ENCODE assay signal across 11 mouse cellular contexts in genomic region chr7:139850152-139850551, GRCm38 (mm10). TPM values are rescaled to one million over a fixed set of nuclear protein-coding genes. Genes with fewer than 3 reads are reported as not detected.
DNase-seq lines count a peak whose midpoint lies in the region; ATAC-seq and TF ChIP-seq lines count a peak whose summit lies in the region.
"Had no signal": no experiment of that assay in that cellular context is flagged by ENCODE, and none has a peak within 500 bp of the region (broad histone marks: within the 10 kb centered on the region; RNA-seq: fewer than 3 reads in every experiment).

No protein-coding gene starts in this region.

- peak; percentile 43 for DNase-seq in embryo, embryonic 10 days (ENCODE audit: low spot score)
- no peak for DNase-seq in embryo, embryonic 9.5 days (ENCODE audit: extremely low spot score)
- DNase-seq in neural tube, embryonic 11.5 days (ENCODE audit: low spot score), result peak; percentile 52
- DNase-seq in neural tube, embryonic 10.5 days (ENCODE audit: extremely low spot score, low spot score), result no peak
- peak; percentile 75 for DNase-seq in hindbrain, postnatal 0 days (ENCODE audit: low spot score)
- DNase-seq in stomach, postnatal 0 days (ENCODE audit: low spot score), result no peak
- no peak for DNase-seq in thymus, adult 2 months
- no peak for DNase-seq in adrenal gland, postnatal 25 days

- TF ChIP-seq POLR2A in thymus, adult 2 months (IDR thresholded peaks at IDR 0.05; ENCODE audit: control insufficient read depth, extremely low read depth, insufficient read depth, low read length, poor library complexity), result no peak

- H3K27me3 ChIP-seq in neural tube, embryonic 11.5 days (ENCODE audit: control insufficient read depth, insufficient read depth, low read length), result no peaks in the 10 kb centered on the region
- H3K27me3 ChIP-seq in hindbrain, postnatal 0 days (ENCODE audit: insufficient read depth, low read length), result no peaks in the 10 kb centered on the region
- H3K27me3 ChIP-seq in stomach, postnatal 0 days (ENCODE audit: control insufficient read depth, insufficient read depth, low read length), result no peaks in the 10 kb centered on the region
- no peaks in the 10 kb centered on the region for H3K27me3 ChIP-seq in thymus, adult 2 months (ENCODE audit: control insufficient read depth, insufficient read depth, low read length)
- H3K27me3 ChIP-seq: heart, embryonic 13.5 days had no signal

- TF ChIP-seq CTCF in hindbrain, postnatal 0 days (IDR thresholded peaks at IDR 0.05; ENCODE audit: low read depth), result no peak
- no peak for TF ChIP-seq CTCF in stomach, postnatal 0 days (IDR thresholded peaks at IDR 0.05; ENCODE audit: low read depth)
- TF ChIP-seq CTCF in thymus, adult 2 months (IDR thresholded peaks at IDR 0.05; ENCODE audit: borderline replicate concordance, control insufficient read depth, extremely low read depth, insufficient read depth, low read length, poor library complexity), result no peak

- H3K9ac ChIP-seq in neural tube, embryonic 11.5 days (ENCODE audit: low read length), result no peak overlapping the region
- no peak overlapping the region for H3K9ac ChIP-seq in hindbrain, postnatal 0 days (replicated peaks; ENCODE audit: low read length)
- no peak overlapping the region for H3K9ac ChIP-seq in stomach, postnatal 0 days (ENCODE audit: low read length)
- H3K9ac ChIP-seq: heart, embryonic 13.5 days; liver, embryonic 14.5 days had no signal

- no peak overlapping the region for H3K4me2 ChIP-seq in neural tube, embryonic 11.5 days (ENCODE audit: low read depth)
- no peak overlapping the region for H3K4me2 ChIP-seq in hindbrain, postnatal 0 days (ENCODE audit: low read depth, low read length)
- no peak overlapping the region for H3K4me2 ChIP-seq in stomach, postnatal 0 days (replicated peaks; ENCODE audit: low read depth)
- H3K4me2 ChIP-seq: heart, embryonic 13.5 days had no signal

- no peak for TF ChIP-seq EP300 in stomach, postnatal 0 days (optimal IDR thresholded peaks at IDR 0.05)

- 20% methylated on average over 6 of the region's 6 CpGs for WGBS in neural tube, embryonic 11.5 days
- WGBS in hindbrain, postnatal 0 days, result 11% methylated on average over 6 of the region's 6 CpGs
- WGBS in stomach, postnatal 0 days, result 33% methylated on average over 6 of the region's 6 CpGs
- WGBS in thymus, adult 2 months, result 39% methylated on average over 6 of the region's 6 CpGs

- H3K9me3 ChIP-seq in neural tube, embryonic 11.5 days (ENCODE audit: control insufficient read depth, low read length), result no peaks in the 10 kb centered on the region
- H3K9me3 ChIP-seq in hindbrain, postnatal 0 days (ENCODE audit: low read length), result no peaks in the 10 kb centered on the region
- H3K9me3 ChIP-seq in stomach, postnatal 0 days (ENCODE audit: control insufficient read depth, low read length), result no peaks in the 10 kb centered on the region
- H3K9me3 ChIP-seq: heart, embryonic 13.5 days had no signal

- H3K4me1 ChIP-seq in neural tube, embryonic 11.5 days (ENCODE audit: control insufficient read depth, insufficient read depth, low read length), result peaks cover 11% of the 10 kb centered on the region
- peaks cover 10% of the 10 kb centered on the region for H3K4me1 ChIP-seq in hindbrain, postnatal 0 days (ENCODE audit: insufficient read depth, low read length)
- H3K4me1 ChIP-seq in stomach, postnatal 0 days (replicated peaks; ENCODE audit: control insufficient read depth, insufficient read depth), result no peaks in the 10 kb centered on the region
- no peaks in the 10 kb centered on the region for H3K4me1 ChIP-seq in thymus, adult 2 months (replicated peaks; ENCODE audit: control insufficient read depth, insufficient read depth, low read length)
- H3K4me1 ChIP-seq: heart, embryonic 13.5 days had no signal

- 0 out of 2 replicates have a peak overlapping the region, but pooled peaks have one; percentile 39 for H3K27ac ChIP-seq in neural tube, embryonic 11.5 days (ENCODE audit: low read depth, low read length)
- H3K27ac ChIP-seq in hindbrain, postnatal 0 days, result peak overlapping the region; percentile 71; the same call in 1 of the 2 replicates
- H3K27ac ChIP-seq in stomach, postnatal 0 days (replicated peaks), result no peak overlapping the region
- H3K27ac ChIP-seq in thymus, adult 2 months (ENCODE audit: control insufficient read depth, insufficient read depth, low read length), result no peak overlapping the region
- H3K27ac ChIP-seq: heart, embryonic 13.5 days; kidney, postnatal 0 days; liver, embryonic 14.5 days had no signal

- ATAC-seq in neural tube, embryonic 11.5 days (ENCODE audit: insufficient read depth, low FRiP score, low TSS enrichment), result peak; percentile 84
- peak; percentile 89 for ATAC-seq in hindbrain, postnatal 0 days
- peak; percentile 32; the same call in 1 of the 2 replicates for ATAC-seq in stomach, postnatal 0 days (ENCODE audit: low FRiP score, low TSS enrichment)

- no peaks in the 10 kb centered on the region for H3K36me3 ChIP-seq in neural tube, embryonic 11.5 days (ENCODE audit: control insufficient read depth, insufficient read depth, low read length)
- H3K36me3 ChIP-seq in hindbrain, postnatal 0 days (ENCODE audit: insufficient read depth, low read length), result no peaks in the 10 kb centered on the region
- H3K36me3 ChIP-seq in stomach, postnatal 0 days (ENCODE audit: control insufficient read depth, insufficient read depth, low read length), result no peaks in the 10 kb centered on the region
- no peaks in the 10 kb centered on the region for H3K36me3 ChIP-seq in thymus, adult 2 months (ENCODE audit: control insufficient read depth, insufficient read depth, low read length)
- H3K36me3 ChIP-seq: heart, embryonic 13.5 days had no signal

- H3K4me3 ChIP-seq in neural tube, embryonic 11.5 days (ENCODE audit: low read depth, low read length), result no peak overlapping the region
- H3K4me3 ChIP-seq in hindbrain, postnatal 0 days (ENCODE audit: low read length), result no peak overlapping the region
- H3K4me3 ChIP-seq in stomach, postnatal 0 days (ENCODE audit: low read depth, low read length), result no peak overlapping the region
- no peak overlapping the region for H3K4me3 ChIP-seq in thymus, adult 2 months (ENCODE audit: control insufficient read depth, insufficient read depth, low read length)
- H3K4me3 ChIP-seq: heart, embryonic 13.5 days had no signal

RNA-seq across cellular contexts. Expression of gene Adgra1, which starts 16.2 kb away (rescaled TPM):
- 9.7 and 9.9 TPM in 2 replicates for polyA plus RNA-seq in neural tube, embryonic 11.5 days (2014; fragmentation: Nextera tagmentation; extraction: Ambion mirVana)
- 28.5 and 34.4 TPM in 2 replicates for total RNA-seq in hindbrain, postnatal 0 days (2014; rRNA removed)
- 48.9 and 53.3 TPM in 2 replicates for polyA plus RNA-seq in hindbrain, postnatal 0 days (2015; fragmentation: Nextera tagmentation; extraction: Ambion mirVana)
- 0.55 and 1.1 TPM in 2 replicates for polyA plus RNA-seq in stomach, postnatal 0 days (2015; fragmentation: Nextera tagmentation; extraction: Ambion mirVana)
- 0.08 and 0.10 TPM in 2 replicates for polyA plus RNA-seq in thymus, adult 2 months (2012; rRNA removed)
- total RNA-seq in adrenal gland, postnatal 25 days (2021), result 2.3 and 3.6 TPM in 2 replicates
- polyA plus RNA-seq: liver, embryonic 14.5 days had no signal

RNA-seq across cellular contexts. Expression of gene Kndc1, which starts 44.3 kb away (rescaled TPM):
- polyA plus RNA-seq in neural tube, embryonic 11.5 days (2014; fragmentation: Nextera tagmentation; extraction: Ambion mirVana), result 1.2 TPM in 2 replicates
- total RNA-seq in hindbrain, postnatal 0 days (2014; rRNA removed), result 53.6 and 63.1 TPM in 2 replicates
- polyA plus RNA-seq in hindbrain, postnatal 0 days (2015; fragmentation: Nextera tagmentation; extraction: Ambion mirVana), result 12.7 and 12.8 TPM in 2 replicates
- 0.05 and 0.18 TPM in 2 replicates for polyA plus RNA-seq in stomach, postnatal 0 days (2015; fragmentation: Nextera tagmentation; extraction: Ambion mirVana)
- polyA plus RNA-seq in thymus, adult 2 months (2012; rRNA removed), result 3.6 and 4.8 TPM in 2 replicates
- total RNA-seq in adrenal gland, postnatal 25 days (2021), result 0.57 and 1.1 TPM in 2 replicates

Comparison
In these comparisons a context has a peak if more than half of its experiments do, and no peak if none do; other contexts are left out.
1. DNase-seq: peak in embryo, embryonic 10 days (single experiment), neural tube, embryonic 11.5 days (single experiment) and hindbrain, postnatal 0 days (single experiment); none in embryo, embryonic 9.5 days (single experiment), neural tube, embryonic 10.5 days (single experiment), stomach, postnatal 0 days (single experiment), thymus, adult 2 months (single experiment) and adrenal gland, postnatal 25 days (single experiment).
2. ATAC-seq: peak in every context shown above with its lines; median percentile 89 in hindbrain, postnatal 0 days; 84 in neural tube, embryonic 11.5 days; 32 in stomach, postnatal 0 days.
3. H3K27ac ChIP-seq: peak in neural tube, embryonic 11.5 days (single experiment) and hindbrain, postnatal 0 days (single experiment); none in stomach, postnatal 0 days (single experiment) and thymus, adult 2 months (single experiment).